ENCODE assay signal across 23 mouse cellular contexts in genomic region chr17:45187402-45187801, GRCm38 (mm10).
DNase-seq lines count a peak whose midpoint lies in the region; ATAC-seq lines count a peak whose summit lies in the region.
"Had no signal": no experiment of that assay in that cellular context is flagged by ENCODE, and none has a peak within 500 bp of the region (broad histone marks: within the 10 kb centered on the region; RNA-seq: fewer than 3 reads in every experiment).

No protein-coding gene starts in this region.

- no peaks in the 10 kb centered on the region for H3K36me3 ChIP-seq in hindbrain, embryonic 10.5 days
- no peaks in the 10 kb centered on the region for H3K36me3 ChIP-seq in hindbrain, embryonic 12.5 days
- no peaks in the 10 kb centered on the region for H3K36me3 ChIP-seq in embryonic facial prominence, embryonic 10.5 days (replicated peaks)
- H3K36me3 ChIP-seq in intestine, embryonic 16.5 days (ENCODE audit: control insufficient read depth, insufficient read depth, low read length), result no peaks in the 10 kb centered on the region
- no peaks in the 10 kb centered on the region for H3K36me3 ChIP-seq in liver, embryonic 12.5 days
- H3K36me3 ChIP-seq: embryonic facial prominence, embryonic 12.5 days; forebrain, embryonic 15.5 days; G1E had no signal

- H3K4me1 ChIP-seq in hindbrain, embryonic 10.5 days (replicated peaks), result peaks cover 10% of the 10 kb centered on the region
- H3K4me1 ChIP-seq in hindbrain, embryonic 12.5 days, result no peaks in the 10 kb centered on the region; the same call in 1 of the 2 replicates
- H3K4me1 ChIP-seq in embryonic facial prominence, embryonic 10.5 days, result peaks cover 16% of the 10 kb centered on the region
- H3K4me1 ChIP-seq in intestine, embryonic 16.5 days (ENCODE audit: control insufficient read depth, insufficient read depth, low read length), result no peaks in the 10 kb centered on the region
- H3K4me1 ChIP-seq in liver, embryonic 12.5 days, result no peaks in the 10 kb centered on the region
- H3K4me1 ChIP-seq: forebrain, embryonic 13.5 days; forebrain, embryonic 15.5 days had no signal

- peaks cover 6% of the 10 kb centered on the region; the same call in 1 of the 2 replicates for H3K9me3 ChIP-seq in hindbrain, embryonic 10.5 days
- no peaks in the 10 kb centered on the region for H3K9me3 ChIP-seq in hindbrain, embryonic 12.5 days (replicated peaks)
- peaks cover 6% of the 10 kb centered on the region; the same call in 1 of the 2 replicates for H3K9me3 ChIP-seq in embryonic facial prominence, embryonic 10.5 days
- H3K9me3 ChIP-seq in intestine, embryonic 16.5 days (ENCODE audit: control insufficient read depth, low read length), result no peaks in the 10 kb centered on the region
- H3K9me3 ChIP-seq in liver, embryonic 12.5 days (replicated peaks), result peaks cover 7% of the 10 kb centered on the region; the same call in 1 of the 2 replicates
- H3K9me3 ChIP-seq: forebrain, embryonic 15.5 days had no signal

- no peak overlapping the region for H3K4me3 ChIP-seq in hindbrain, embryonic 10.5 days
- no peak overlapping the region for H3K4me3 ChIP-seq in hindbrain, embryonic 12.5 days
- H3K4me3 ChIP-seq in embryonic facial prominence, embryonic 10.5 days, result no peak overlapping the region
- H3K4me3 ChIP-seq in intestine, embryonic 16.5 days (ENCODE audit: low read length), result no peak overlapping the region
- no peak overlapping the region for H3K4me3 ChIP-seq in liver, embryonic 12.5 days
- H3K4me3 ChIP-seq: embryonic facial prominence, embryonic 12.5 days; forebrain, embryonic 13.5 days; forebrain, embryonic 15.5 days had no signal

- no peak for DNase-seq in hindbrain, embryonic 10.5 days (ENCODE audit: low spot score)
- DNase-seq in A20 (ENCODE audit: low read depth, low spot score), result peak; percentile 26
- no peak for DNase-seq in embryonic facial prominence, embryonic 10.5 days (ENCODE audit: low spot score)
- DNase-seq in kidney, adult 9 months, result no peak
- DNase-seq: adrenal gland, adult 8-10 months; adrenal gland, postnatal 14 days; cerebellum, adult 11 months; cerebellum, adult 18-20 months; cerebellum, adult 8-10 months; cerebellum, adult 9-11 months; cerebellum, postnatal 14 days; cerebellum, postnatal 36 days; embryo, embryonic 11 days; forebrain, postnatal 0 days had no signal

- no peak overlapping the region for H3K4me2 ChIP-seq in hindbrain, embryonic 12.5 days (replicated peaks)
- no peak overlapping the region for H3K4me2 ChIP-seq in intestine, embryonic 16.5 days (ENCODE audit: low read depth, low read length)
- H3K4me2 ChIP-seq in liver, embryonic 12.5 days, result no peak overlapping the region
- H3K4me2 ChIP-seq: embryonic facial prominence, embryonic 12.5 days; forebrain, embryonic 13.5 days; forebrain, embryonic 15.5 days had no signal

- no peaks in the 10 kb centered on the region for H3K27me3 ChIP-seq in hindbrain, embryonic 10.5 days (ENCODE audit: insufficient read depth, poor library complexity, severe bottlenecking)
- no peaks in the 10 kb centered on the region for H3K27me3 ChIP-seq in hindbrain, embryonic 12.5 days
- H3K27me3 ChIP-seq in embryonic facial prominence, embryonic 10.5 days (replicated peaks; ENCODE audit: low read depth, poor library complexity, severe bottlenecking), result peaks cover 24% of the 10 kb centered on the region
- H3K27me3 ChIP-seq in intestine, embryonic 16.5 days (replicated peaks; ENCODE audit: control insufficient read depth, insufficient read depth, low read length), result no peaks in the 10 kb centered on the region
- no peaks in the 10 kb centered on the region for H3K27me3 ChIP-seq in liver, embryonic 12.5 days (replicated peaks)
- H3K27me3 ChIP-seq: embryonic facial prominence, embryonic 12.5 days; forebrain, embryonic 13.5 days; forebrain, embryonic 15.5 days; Patski had no signal

- 75% methylated on average over 7 of the region's 7 CpGs for WGBS in hindbrain, embryonic 10.5 days
- WGBS in hindbrain, embryonic 12.5 days, result 71% methylated on average over 7 of the region's 7 CpGs
- WGBS in embryonic facial prominence, embryonic 10.5 days, result 72% methylated on average over 7 of the region's 7 CpGs
- WGBS in intestine, embryonic 16.5 days, result 83% methylated on average over 7 of the region's 7 CpGs
- WGBS in liver, embryonic 12.5 days (ENCODE audit: insufficient replicate concordance), result 78% methylated on average over 7 of the region's 7 CpGs

- ATAC-seq in hindbrain, embryonic 12.5 days (ENCODE audit: low FRiP score), result no peak
- ATAC-seq in intestine, embryonic 16.5 days, result no peak
- ATAC-seq in liver, embryonic 12.5 days, result no peak
- ATAC-seq: activated CD4-positive, CD25-positive, alpha-beta regulatory T cell, adult 4 months; forebrain, embryonic 13.5 days; forebrain, embryonic 15.5 days; forebrain, postnatal 0 days; Patski had no signal

- no peak overlapping the region for H3K9ac ChIP-seq in hindbrain, embryonic 12.5 days
- H3K9ac ChIP-seq in intestine, embryonic 16.5 days (ENCODE audit: low read depth, low read length), result no peak overlapping the region
- H3K9ac ChIP-seq in liver, embryonic 12.5 days, result no peak overlapping the region
- H3K9ac ChIP-seq: embryonic facial prominence, embryonic 12.5 days; forebrain, embryonic 13.5 days; forebrain, embryonic 15.5 days; forebrain, postnatal 0 days had no signal

- H3K27ac ChIP-seq in hindbrain, embryonic 10.5 days, result 0 out of 2 replicates have a peak overlapping the region, but pooled peaks have one; percentile 8
- H3K27ac ChIP-seq in hindbrain, embryonic 12.5 days, result no peak overlapping the region
- peak overlapping the region; percentile 51; the same call in 1 of the 2 replicates for H3K27ac ChIP-seq in embryonic facial prominence, embryonic 10.5 days (replicated peaks)
- H3K27ac ChIP-seq in intestine, embryonic 16.5 days (ENCODE audit: low read length), result no peak overlapping the region
- H3K27ac ChIP-seq in liver, embryonic 12.5 days, result no peak overlapping the region
- H3K27ac ChIP-seq: embryonic facial prominence, embryonic 12.5 days; forebrain, embryonic 13.5 days; forebrain, embryonic 15.5 days had no signal

Comparison
In these comparisons a context has a peak if more than half of its experiments do, and no peak if none do; other contexts are left out.
1. H3K27ac ChIP-seq: peak in hindbrain, embryonic 10.5 days (single experiment) and embryonic facial prominence, embryonic 10.5 days (single experiment); none in hindbrain, embryonic 12.5 days (single experiment), intestine, embryonic 16.5 days (single experiment) and liver, embryonic 12.5 days (single experiment).